Mouse (Mus musculus) monocyte, adult 5-6 weeks (primary cell): ENCODE data around the gene Cd83. TPM values are rescaled to one million over a fixed set of nuclear protein-coding genes. Genes with fewer than 3 reads are reported as not detected.

Experiments
- ATAC-seq: fragments of 153-309, 156-312 bp; replicated peaks from 2 replicates; pipeline ENCODE4 v1.8.0; 2017; ENCODE audit warnings: mild to moderate bottlenecking; ENCODE audit not compliant: low TSS enrichment, insufficient number of reproducible peaks, severe bottlenecking, poor library complexity, low FRiP score
- total RNA-seq: library from RNA; stranded (forward); fragments of 200-1000, 200-491, 200-594 nt; gene quantifications from 3 replicates; pipeline ENCODE4 v1.2.3, GENCODE M21; 2017

Gene Cd83
- total RNA-seq, 1 experiment from 2014 or later, result 355 TPM

DNA sequence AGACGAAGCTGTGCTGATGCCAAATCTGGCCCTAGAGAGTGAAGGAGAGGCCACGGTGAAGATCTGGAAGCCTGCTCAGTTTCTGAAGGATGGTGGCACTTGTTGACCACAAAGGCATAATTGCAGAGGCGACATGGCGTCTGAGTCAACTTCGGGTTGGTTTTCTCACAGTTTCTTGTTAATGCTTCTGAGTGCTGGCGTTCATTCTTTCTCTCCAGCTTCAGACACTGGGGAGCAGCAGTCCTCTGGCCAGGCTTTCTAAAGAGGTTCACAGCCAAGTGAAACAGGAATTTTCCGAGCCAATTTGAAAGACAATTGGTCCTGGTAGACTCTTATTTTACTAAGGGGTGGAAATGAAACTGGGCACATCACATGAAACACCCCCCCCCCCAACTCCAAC lies 62.6 kb downstream of the Cd83 start:
- ATAC-seq, result no peak

DNA sequence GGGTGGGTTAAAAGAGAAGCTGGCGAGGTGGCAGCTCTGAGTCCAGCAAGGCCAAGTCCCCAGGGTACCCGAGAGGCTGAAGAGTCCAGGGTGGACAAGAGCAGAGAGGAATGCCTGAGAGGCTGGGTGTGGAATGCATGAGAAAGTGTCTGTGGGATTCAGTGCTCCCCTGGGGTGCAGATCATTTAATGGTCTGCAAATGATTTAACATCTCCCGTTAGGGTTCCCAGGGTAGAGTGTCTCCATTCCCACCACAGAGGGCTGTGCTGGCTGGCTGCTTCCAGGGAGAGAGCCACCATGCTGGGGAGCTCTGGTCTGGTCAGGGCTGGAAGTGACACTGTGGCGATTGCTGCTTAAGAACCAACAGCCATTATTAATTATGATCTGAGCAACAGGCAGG lies 65.2 kb downstream of the Cd83 start:
- no peak for ATAC-seq

- ATAC-seq, result no peak
Measured at GRCm38 (mm10) chr13:43851108-43851507, 66.5 kb downstream of the Cd83 start.

Other genes starting within 250 kb of the Cd83 start
- 32.0 to 39.8 TPM (median 37.9 TPM) in 3 replicates for gene Mcur1, start 224.6 kb upstream of the Cd83 start, total RNA-seq
- not detected in 3 replicates for gene Rnf182, start 169.1 kb upstream of the Cd83 start, total RNA-seq